Mouse (Mus musculus): ENCODE measurements at regions not wholly inside any gene's neighbourhood (a gene's known extent, or its start where the extent isn't known, plus 50 kb on each side); places are given as distances from the start of the nearest gene placed in this dataset.
A peak's percentile ranks its signal among the peaks of the same experiment; 100 is the strongest.

DNA sequence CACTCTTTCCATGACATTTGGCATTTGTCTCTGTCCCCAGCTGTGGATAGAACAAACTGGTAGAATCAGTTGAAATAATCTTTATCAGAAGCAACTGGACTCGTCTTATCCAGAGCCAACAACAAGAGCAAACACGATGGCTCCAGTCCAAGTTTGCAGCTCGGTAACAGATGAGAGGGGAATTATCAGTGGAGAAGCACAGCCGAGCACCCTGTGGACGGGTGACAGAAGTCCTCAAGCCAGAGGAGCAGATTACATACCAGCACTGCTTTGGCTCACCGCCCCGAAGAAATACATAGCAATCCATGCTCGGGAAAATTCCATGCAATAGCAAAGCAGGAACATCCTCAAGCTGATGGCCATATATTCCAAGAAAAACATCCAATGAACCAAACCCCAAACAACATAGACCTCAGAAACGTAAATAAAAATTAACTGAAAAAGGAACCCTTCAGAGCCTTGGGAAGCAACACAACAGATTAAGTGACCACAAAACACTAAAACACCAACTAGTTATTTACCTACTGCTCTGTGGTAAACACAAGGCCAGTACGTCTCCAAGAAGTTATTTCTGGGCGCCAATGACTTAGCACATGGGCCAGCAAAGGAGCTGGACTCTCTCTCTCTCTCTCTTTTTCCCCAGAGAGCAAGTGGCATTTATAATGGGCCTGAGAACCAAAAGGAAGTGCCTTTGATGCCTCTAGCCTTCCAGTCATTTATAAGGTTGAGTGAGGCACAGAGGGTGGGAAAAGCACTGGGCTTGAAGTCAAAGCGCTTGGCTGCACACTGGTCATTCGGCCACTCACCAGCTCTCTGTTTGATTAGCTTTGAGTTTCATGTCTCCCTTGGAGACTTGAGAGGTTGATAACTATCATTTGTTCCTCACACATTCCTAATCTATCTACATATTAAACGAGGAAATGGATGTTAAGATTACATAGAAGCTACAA is 163.0 kb upstream of the Gm12728 start:
- WGBS, result 88% methylated on average over 14 of the region's 14 CpGs
- Histone ChIP-seq H3K9me3 (no peaks in the 10 kb centered on the region), H3K27me3 (ENCODE audit: insufficient read depth, poor library complexity, severe bottlenecking) (no peaks in the 10 kb centered on the region), H3K36me3 (no peaks in the 10 kb centered on the region), H3K4me3 (no peak overlapping the region), H3K27ac (no peak overlapping the region), H3K4me1 (replicated peaks) (no peaks in the 10 kb centered on the region)
- DNase-seq (ENCODE audit: low spot score), result no peak

DNA sequence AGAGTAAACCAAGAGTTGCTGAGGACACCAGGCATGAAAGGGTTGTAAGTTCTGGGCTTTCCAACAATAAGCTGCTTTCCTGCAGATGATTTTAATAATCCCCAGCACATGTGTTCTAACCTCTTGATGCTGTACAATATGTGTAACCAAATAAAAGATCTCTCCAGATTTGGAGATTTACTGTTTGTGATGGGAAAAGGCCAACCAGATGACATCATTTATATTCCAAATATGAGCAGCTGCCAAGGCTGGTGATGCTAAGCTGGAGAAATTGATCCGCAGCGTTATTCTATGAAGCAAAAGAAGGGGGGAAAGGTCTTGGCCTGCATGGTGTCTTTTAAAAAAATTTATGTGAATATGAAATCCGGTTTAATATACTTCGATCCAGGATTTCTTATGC is 160.1 kb upstream of the Gm12728 start:
- Histone ChIP-seq H3K4me1 (replicated peaks) (no peaks in the 10 kb centered on the region), H3K27ac (no peak overlapping the region), H3K4me3 (no peak overlapping the region), H3K36me3 (no peaks in the 10 kb centered on the region), H3K27me3 (ENCODE audit: insufficient read depth, poor library complexity, severe bottlenecking) (no peaks in the 10 kb centered on the region), H3K9me3 (no peaks in the 10 kb centered on the region)
- 90% methylated on average over 4 of the region's 4 CpGs for WGBS
- DNase-seq (ENCODE audit: low spot score), result no peak

DNA sequence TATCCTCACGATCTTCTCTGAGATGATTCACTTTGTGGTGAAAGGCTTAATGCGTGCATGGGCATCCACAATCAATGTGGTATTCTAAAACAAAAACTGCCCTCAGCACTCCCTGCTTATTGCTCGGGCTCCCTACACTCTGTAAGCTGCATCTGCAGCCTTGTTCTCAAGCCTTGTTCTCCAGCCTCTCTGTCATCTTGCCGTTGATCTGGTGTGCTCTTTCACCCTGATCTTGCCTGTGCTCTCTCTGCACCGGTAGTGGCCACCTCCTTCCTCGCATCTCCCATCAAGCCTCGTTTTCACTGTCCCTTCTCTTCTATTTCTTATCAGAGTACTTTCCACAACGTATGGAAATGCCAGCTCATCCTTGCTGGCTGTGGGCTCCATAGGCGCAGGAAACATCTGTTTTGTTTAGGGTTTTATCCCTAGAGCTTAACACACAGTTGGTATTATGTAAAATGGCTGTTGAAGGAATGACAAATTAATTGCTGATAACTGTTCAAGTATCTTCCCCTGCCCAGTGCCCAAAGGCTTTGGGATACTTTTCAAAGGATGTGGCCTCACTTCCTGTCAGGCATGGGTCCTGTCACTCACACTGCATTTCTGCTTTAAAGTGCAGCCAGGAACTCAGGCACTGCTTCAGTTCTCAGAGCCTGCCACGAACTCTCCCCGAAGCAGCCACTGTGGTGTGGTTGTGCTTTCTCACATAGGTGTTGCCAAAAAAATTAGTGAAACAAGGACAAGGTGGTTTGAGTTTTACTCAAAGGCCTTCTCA is 158.9 kb upstream of the Gm12728 start:
- whole genome bisulfite sequencing, result 77% methylated on average over 11 of the region's 11 CpGs
- no peaks in the 10 kb centered on the region for H3K27me3 ChIP-seq (ENCODE audit: insufficient read depth, poor library complexity, severe bottlenecking)
- no peak overlapping the region for H3K4me3 ChIP-seq
- no peaks in the 10 kb centered on the region for H3K9me3 ChIP-seq
- H3K36me3 ChIP-seq, result no peaks in the 10 kb centered on the region
- no peak for DNase-seq (ENCODE audit: low spot score)
- H3K27ac ChIP-seq, result no peak overlapping the region
- H3K4me1 ChIP-seq (replicated peaks), result no peaks in the 10 kb centered on the region

- DNase-seq (ENCODE audit: low spot score), result no peak
- no peaks in the 10 kb centered on the region for H3K4me1 ChIP-seq (replicated peaks)
- no peak overlapping the region for H3K27ac ChIP-seq
- H3K9me3 ChIP-seq, result no peaks in the 10 kb centered on the region
- H3K27me3 ChIP-seq (ENCODE audit: insufficient read depth, poor library complexity, severe bottlenecking), result no peaks in the 10 kb centered on the region
- no peaks in the 10 kb centered on the region for H3K36me3 ChIP-seq
- WGBS, result 81% methylated on average over 7 of the region's 7 CpGs
- H3K4me3 ChIP-seq, result no peak overlapping the region
These were observed 156.9 kb upstream of the Gm12728 start for GRCm38 (mm10) chr4:105632581-105633358.

DNA sequence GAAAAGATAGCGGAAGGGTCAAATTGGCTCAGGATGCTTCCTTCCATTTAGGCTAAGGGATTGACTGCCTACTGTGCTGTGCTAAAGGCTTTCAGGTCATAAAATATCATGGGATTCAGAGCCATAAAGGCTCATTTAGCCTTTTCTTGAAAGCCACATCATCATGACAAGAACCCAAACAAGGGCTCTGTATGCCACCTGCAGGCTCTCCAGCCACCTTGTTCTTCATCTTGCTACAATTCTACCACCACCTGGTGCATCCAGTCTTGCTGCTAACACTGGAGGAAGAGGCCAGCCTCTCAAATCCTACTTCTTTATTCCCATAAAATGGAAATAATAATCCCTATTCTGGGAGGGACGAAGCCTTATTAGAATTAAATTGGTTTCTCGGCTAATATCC is 155.9 kb upstream of the Gm12728 start:
- Histone ChIP-seq H3K4me3 (no peak overlapping the region), H3K4me1 (replicated peaks) (no peaks in the 10 kb centered on the region), H3K9me3 (no peaks in the 10 kb centered on the region), H3K27me3 (ENCODE audit: insufficient read depth, poor library complexity, severe bottlenecking) (no peaks in the 10 kb centered on the region), H3K27ac (no peak overlapping the region), H3K36me3 (no peaks in the 10 kb centered on the region)
- DNase-seq (ENCODE audit: low spot score), result no peak
- 96% methylated on average over 3 of the region's 3 CpGs for WGBS

GRCm38 (mm10) chr4:105640793-105641192 is 148.9 kb upstream of the Gm12728 start:
- Histone ChIP-seq H3K27ac (no peak overlapping the region), H3K27me3 (ENCODE audit: insufficient read depth, poor library complexity, severe bottlenecking) (no peaks in the 10 kb centered on the region), H3K36me3 (no peaks in the 10 kb centered on the region), H3K4me3 (no peak overlapping the region), H3K9me3 (no peaks in the 10 kb centered on the region), H3K4me1 (replicated peaks) (peaks cover 6% of the 10 kb centered on the region; the same call in 1 of the 2 replicates)
- DNase-seq (ENCODE audit: low spot score), result no peak
- 68% methylated on average over 4 of the region's 4 CpGs for WGBS

DNA sequence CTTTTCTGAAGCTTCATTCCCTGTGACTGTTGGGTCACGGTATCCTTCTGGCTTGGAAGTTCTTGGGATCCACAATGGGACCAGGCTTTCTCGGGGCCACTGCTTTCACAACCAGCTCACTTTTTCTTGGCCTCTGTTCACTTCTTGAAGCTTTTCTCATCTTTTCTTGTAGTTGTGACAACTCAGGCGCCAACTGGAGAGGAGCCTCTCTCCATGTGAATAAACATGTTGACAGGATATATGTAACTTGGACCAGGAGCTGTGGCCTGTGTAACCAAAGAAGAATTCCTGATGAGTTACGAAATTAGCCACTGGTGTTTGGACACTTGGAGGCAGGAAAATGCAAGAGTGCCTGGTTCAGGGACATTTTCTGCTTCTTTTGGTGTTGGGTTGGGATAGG is 148.1 kb upstream of the Gm12728 start:
- WGBS, result 89% methylated on average over 4 of the region's 4 CpGs
- Histone ChIP-seq H3K9me3 (no peaks in the 10 kb centered on the region), H3K36me3 (no peaks in the 10 kb centered on the region), H3K4me1 (replicated peaks) (peaks cover 6% of the 10 kb centered on the region; the same call in 1 of the 2 replicates), H3K4me3 (no peak overlapping the region), H3K27me3 (ENCODE audit: insufficient read depth, poor library complexity, severe bottlenecking) (no peaks in the 10 kb centered on the region), H3K27ac (no peak overlapping the region)
- no peak for DNase-seq (ENCODE audit: low spot score)

DNA sequence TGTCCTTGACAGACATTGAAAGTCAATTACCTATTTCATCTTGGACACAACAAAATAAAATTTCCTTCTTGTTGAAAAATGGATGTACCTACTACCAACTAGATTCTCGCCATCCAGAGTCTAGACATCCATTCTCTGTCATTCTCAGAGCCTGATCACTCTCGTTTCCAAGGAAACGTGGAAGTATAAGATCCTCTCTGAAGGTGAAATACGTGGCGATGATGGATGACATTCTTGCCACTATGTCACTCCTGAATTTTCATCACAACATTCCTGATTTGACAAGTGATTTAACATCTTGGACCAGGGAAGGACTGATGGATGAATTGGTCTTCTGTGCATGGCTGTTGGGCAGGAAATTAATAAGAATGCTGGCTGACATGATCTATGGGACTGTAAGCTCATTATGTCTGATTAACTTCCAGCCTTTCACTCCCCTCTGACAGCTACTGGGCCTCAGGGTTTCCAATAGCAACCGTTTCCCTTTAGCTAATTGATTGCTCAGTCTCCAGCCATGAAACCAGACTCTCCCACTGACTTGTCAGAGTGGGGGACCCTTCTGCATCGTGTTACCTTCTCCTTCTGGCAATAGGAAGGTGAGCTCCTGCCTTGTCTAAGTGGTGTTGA is 140.7 kb upstream of the Gm12728 start:
- no peak overlapping the region for H3K27ac ChIP-seq
- peaks cover 8% of the 10 kb centered on the region for H3K4me1 ChIP-seq (replicated peaks)
- peak; percentile 59 for DNase-seq (ENCODE audit: low spot score)
- no peaks in the 10 kb centered on the region for H3K36me3 ChIP-seq
- H3K4me3 ChIP-seq, result no peak overlapping the region
- no peaks in the 10 kb centered on the region for H3K9me3 ChIP-seq
- no peaks in the 10 kb centered on the region for H3K27me3 ChIP-seq (ENCODE audit: insufficient read depth, poor library complexity, severe bottlenecking)
- 46% methylated on average over 7 of the region's 7 CpGs for WGBS

DNA sequence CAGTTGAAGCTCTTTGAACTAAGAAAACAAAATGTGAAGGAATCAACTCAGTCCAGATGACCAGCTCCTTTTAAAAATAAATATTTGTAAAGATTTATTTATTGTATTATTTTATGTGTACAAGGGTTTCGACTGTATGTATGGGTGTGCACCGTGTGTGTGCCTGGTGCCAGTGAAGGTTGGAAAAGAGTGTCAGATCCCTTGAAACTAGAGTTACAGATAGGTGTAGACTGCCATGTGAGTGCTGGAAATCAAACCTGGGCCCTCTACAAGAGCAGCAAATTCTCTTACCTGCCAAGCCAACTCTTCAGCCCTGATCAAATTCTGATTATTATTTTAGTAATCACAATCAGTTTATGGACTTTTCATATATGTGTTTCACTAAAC is 140.2 kb upstream of the Gm12728 start:
- no peak for DNase-seq (ENCODE audit: low spot score)
- 0 out of 2 replicates have a peak overlapping the region, but pooled peaks have one; percentile 35 for H3K27ac ChIP-seq

GRCm38 (mm10) chr4:105656071-105656655 is 133.5 kb upstream of the Gm12728 start:
- no peaks in the 10 kb centered on the region for H3K27me3 ChIP-seq (ENCODE audit: insufficient read depth, poor library complexity, severe bottlenecking)
- H3K9me3 ChIP-seq, result no peaks in the 10 kb centered on the region
- H3K4me3 ChIP-seq, result no peak overlapping the region
- no peaks in the 10 kb centered on the region for H3K36me3 ChIP-seq
- WGBS, result 70% methylated on average over 5 of the region's 5 CpGs
- no peak for DNase-seq (ENCODE audit: low spot score)
- H3K4me1 ChIP-seq (replicated peaks), result 0 out of 2 replicates have a peak, but pooled peaks cover 3% of the 10 kb centered on the region
- no peak overlapping the region for H3K27ac ChIP-seq

More for the DNA sequence above, 140.2 kb upstream of the Gm12728 start:
- WGBS, result 89% methylated on average over 2 of the region's 2 CpGs
- H3K36me3 ChIP-seq, result no peaks in the 10 kb centered on the region
- no peak overlapping the region for H3K4me3 ChIP-seq
- peaks cover 8% of the 10 kb centered on the region for H3K4me1 ChIP-seq (replicated peaks)
- no peaks in the 10 kb centered on the region for H3K27me3 ChIP-seq (ENCODE audit: insufficient read depth, poor library complexity, severe bottlenecking)
- no peaks in the 10 kb centered on the region for H3K9me3 ChIP-seq

DNA sequence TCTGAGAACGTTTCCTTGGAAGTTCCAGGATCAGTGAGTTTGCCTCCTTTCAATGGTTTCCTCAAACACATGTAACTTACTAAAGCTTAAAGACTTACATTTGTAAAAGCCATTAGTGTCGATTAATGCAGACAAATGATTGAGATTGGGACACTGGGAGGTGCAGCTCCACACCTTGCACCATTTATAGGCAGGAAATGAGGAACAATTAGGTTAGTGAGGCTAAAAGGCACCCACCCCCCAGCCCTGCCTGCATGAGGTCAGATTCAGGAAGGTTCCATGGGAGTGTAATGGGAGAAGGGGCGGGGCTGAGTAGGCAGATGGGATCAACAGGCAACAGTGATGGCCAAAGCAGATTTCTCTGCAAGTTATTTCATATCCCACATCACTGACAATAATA is 131.1 kb upstream of the Gm12728 start:
- Histone ChIP-seq H3K27ac (no peak overlapping the region), H3K27me3 (ENCODE audit: insufficient read depth, poor library complexity, severe bottlenecking) (no peaks in the 10 kb centered on the region), H3K36me3 (no peaks in the 10 kb centered on the region), H3K9me3 (no peaks in the 10 kb centered on the region), H3K4me3 (no peak overlapping the region), H3K4me1 (replicated peaks) (0 out of 2 replicates have a peak, but pooled peaks cover 3% of the 10 kb centered on the region)
- peak; percentile 17 for DNase-seq (ENCODE audit: low spot score)
- WGBS, result 63% methylated on average over 3 of the region's 3 CpGs

DNA sequence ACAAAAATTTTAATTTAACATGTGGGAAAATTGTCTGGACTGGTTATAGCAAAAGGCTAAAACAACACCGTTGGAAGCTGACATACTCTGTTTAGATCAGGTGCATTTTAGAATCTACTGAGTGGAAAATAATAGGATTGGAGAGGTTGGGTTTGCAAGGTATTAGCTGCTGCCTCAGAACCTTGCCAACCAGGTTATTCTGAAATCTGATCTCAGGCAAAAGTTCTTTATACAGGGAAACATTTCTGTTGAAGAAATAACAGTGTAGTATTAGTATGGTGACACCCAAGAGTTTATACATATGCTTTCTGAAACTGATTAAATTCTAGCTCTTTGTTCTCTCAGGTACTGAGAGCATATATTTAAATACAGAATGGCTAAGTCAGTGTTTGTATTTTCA is 113.0 kb upstream of the Gm12728 start:
- no peak overlapping the region for H3K27ac ChIP-seq
- no peaks in the 10 kb centered on the region for H3K4me1 ChIP-seq (replicated peaks)
- no peaks in the 10 kb centered on the region for H3K27me3 ChIP-seq (ENCODE audit: insufficient read depth, poor library complexity, severe bottlenecking)
- H3K4me3 ChIP-seq, result no peak overlapping the region
- 81% methylated on average over 1 of the region's 1 CpGs for WGBS
- H3K9me3 ChIP-seq, result no peaks in the 10 kb centered on the region
- H3K36me3 ChIP-seq, result no peaks in the 10 kb centered on the region
- DNase-seq (ENCODE audit: low spot score), result no peak
